Mouse (Mus musculus): ENCODE data around the gene Hamp.

DNA sequence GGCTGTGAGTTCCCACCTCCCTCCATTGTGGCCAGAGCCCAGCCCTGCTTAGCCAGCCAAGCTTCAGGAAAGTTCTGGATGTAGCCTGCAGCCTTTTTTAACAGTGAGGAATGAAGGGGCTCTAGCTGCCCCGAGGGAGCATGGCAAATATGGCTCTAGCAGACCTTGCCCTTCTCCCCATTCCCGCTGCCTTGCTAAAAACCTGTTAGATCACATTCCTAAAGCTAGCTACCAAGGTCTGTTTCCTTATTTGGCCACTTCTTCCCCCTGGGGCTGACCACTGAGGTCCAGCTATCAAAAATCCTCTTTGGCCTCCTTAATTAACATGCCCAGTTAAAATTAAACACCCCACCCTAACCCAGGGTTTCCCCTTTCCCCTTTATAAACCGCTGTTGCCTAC, 51.3 kb downstream of the Hamp start:
- TF ChIP-seq CTCF (IDR thresholded peaks at IDR 0.05; ENCODE audit: extremely low read depth, insufficient read depth, insufficient read length, insufficient replicate concordance) (no peak), POLR2A (IDR thresholded peaks at IDR 0.05; ENCODE audit: low read depth, low read length) (no peak)

Data from spleen, adult 2 months (tissue).